Mouse (Mus musculus) right cerebral cortex, postnatal 25 days (tissue): ENCODE measurements around the gene Lcor.

Experiments
- DNase-seq: peaks from one replicate; pipeline ENCODE4 v3.0.0; 2022

Gene Lcor

GRCm38 (mm10) chr19:41573700-41574099 is 91.3 kb downstream of the Lcor start:
- DNase-seq = no peak

- no peak for DNase-seq
Measured at GRCm38 (mm10) chr19:41577576-41577975, 95.1 kb downstream of the Lcor start.

GRCm38 (mm10) chr19:41579311-41579920 is 97.0 kb downstream of the Lcor start:
- DNase-seq = no peak

GRCm38 (mm10) chr19:41581706-41582420 is 99.4 kb downstream of the Lcor start, which contains the start of gene Gm340:
TSS of gene Gm340 (plus strand) at chr19:41582370.
- no peak for DNase-seq

GRCm38 (mm10) chr19:41582918-41583514 is 100.6 kb downstream of the Lcor start:
- no peak for DNase-seq

- DNase-seq = no peak
Measured at GRCm38 (mm10) chr19:41586752-41587151, 104.3 kb downstream of the Lcor start.

GRCm38 (mm10) chr19:41587431-41588222 is 105.2 kb downstream of the Lcor start:
- DNase-seq = no peak

GRCm38 (mm10) chr19:41589026-41589425 is 106.6 kb downstream of the Lcor start:
- no peak for DNase-seq

GRCm38 (mm10) chr19:41589681-41590080 is 107.2 kb downstream of the Lcor start:
- no peak for DNase-seq

GRCm38 (mm10) chr19:41591808-41592207 is 109.4 kb downstream of the Lcor start:
- DNase-seq = no peak

GRCm38 (mm10) chr19:41597170-41597894 is 114.9 kb downstream of the Lcor start:
- DNase-seq = no peak

- DNase-seq = no peak
Measured at GRCm38 (mm10) chr19:41600647-41601046, 118.2 kb downstream of the Lcor start.

GRCm38 (mm10) chr19:41606208-41606987 is 124.0 kb downstream of the Lcor start:
- DNase-seq = peak; percentile 33

GRCm38 (mm10) chr19:41611683-41612082 is 129.2 kb downstream of the Lcor start:
- no peak for DNase-seq
